10 mouse cellular contexts compared by ENCODE assay signal in genomic region chr9:72196626-72197330, GRCm38 (mm10).
DNase-seq lines count a peak whose midpoint lies in the region; ATAC-seq and TF ChIP-seq lines count a peak whose summit lies in the region.
"Had no signal": no experiment of that assay in that cellular context is flagged by ENCODE, and none has a peak within 500 bp of the region (broad histone marks: within the 10 kb centered on the region; RNA-seq: fewer than 3 reads in every experiment).

No protein-coding gene starts in this region.

- no peaks in the 10 kb centered on the region for H3K36me3 ChIP-seq in forebrain, postnatal 0 days (ENCODE audit: insufficient read depth)
- H3K36me3 ChIP-seq in forebrain, embryonic 15.5 days = no peaks in the 10 kb centered on the region
- no peaks in the 10 kb centered on the region for H3K36me3 ChIP-seq in midbrain, embryonic 15.5 days (replicated peaks)
- H3K36me3 ChIP-seq: lung, embryonic 15.5 days had no signal

- no peak overlapping the region; the same call in 1 of the 2 replicates for H3K27ac ChIP-seq in forebrain, postnatal 0 days (ENCODE audit: low read depth, low read length)
- H3K27ac ChIP-seq in forebrain, embryonic 15.5 days (replicated peaks) = no peak overlapping the region; the same call in 1 of the 2 replicates
- no peak overlapping the region for H3K27ac ChIP-seq in midbrain, embryonic 15.5 days
- H3K27ac ChIP-seq: lung, embryonic 15.5 days had no signal

- H3K27me3 ChIP-seq in forebrain, postnatal 0 days (ENCODE audit: insufficient read depth, low read length) = no peaks in the 10 kb centered on the region
- no peaks in the 10 kb centered on the region for H3K27me3 ChIP-seq in forebrain, embryonic 15.5 days
- H3K27me3 ChIP-seq in midbrain, embryonic 15.5 days (replicated peaks) = no peaks in the 10 kb centered on the region
- H3K27me3 ChIP-seq: lung, embryonic 15.5 days had no signal

- DNase-seq in forebrain, postnatal 0 days = peak; percentile 42
- DNase-seq in urinary bladder, postnatal 14 days (ENCODE audit: low spot score) = peak; percentile 23
- DNase-seq in urinary bladder, postnatal 4 days (ENCODE audit: low spot score in 2 of 2) = no peak
- peak; percentile 40 to 49 for DNase-seq in heart, postnatal 10 days
- DNase-seq in skeletal muscle tissue, adult 2 months (ENCODE audit: low read depth, low spot score) = peak; percentile 44
- DNase-seq in retina, postnatal 1 day = no peak
- DNase-seq: kidney, adult 11 months had no signal

- H3K4me1 ChIP-seq in forebrain, postnatal 0 days (ENCODE audit: insufficient read depth) = peaks cover 12% of the 10 kb centered on the region
- peaks cover 13% of the 10 kb centered on the region for H3K4me1 ChIP-seq in forebrain, embryonic 15.5 days
- no peaks in the 10 kb centered on the region for H3K4me1 ChIP-seq in midbrain, embryonic 15.5 days

- peak overlapping the region; percentile 19; the same call in 1 of the 2 replicates for H3K4me2 ChIP-seq in forebrain, postnatal 0 days (ENCODE audit: low read depth)
- no peak overlapping the region for H3K4me2 ChIP-seq in forebrain, embryonic 15.5 days (replicated peaks)
- no peak overlapping the region for H3K4me2 ChIP-seq in midbrain, embryonic 15.5 days
- H3K4me2 ChIP-seq: lung, embryonic 15.5 days had no signal

- ATAC-seq in forebrain, postnatal 0 days = peak; percentile 67
- no peak for ATAC-seq in forebrain, embryonic 15.5 days (replicated peaks)
- ATAC-seq in midbrain, embryonic 15.5 days (replicated peaks) = no peak

- 62% methylated on average over 10 of the region's 10 CpGs for WGBS in forebrain, postnatal 0 days
- WGBS in forebrain, embryonic 15.5 days = 63% methylated on average over 10 of the region's 10 CpGs
- 71% methylated on average over 10 of the region's 10 CpGs for WGBS in midbrain, embryonic 15.5 days

- H3K4me3 ChIP-seq in forebrain, postnatal 0 days (ENCODE audit: low read depth, low read length) = no peak overlapping the region
- no peak overlapping the region for H3K4me3 ChIP-seq in forebrain, embryonic 15.5 days
- no peak overlapping the region for H3K4me3 ChIP-seq in midbrain, embryonic 15.5 days
- H3K4me3 ChIP-seq: lung, embryonic 15.5 days had no signal

- intact Hi-C loops in heart, postnatal 10 days (cut with DNase I) = no loop called here

- no peak overlapping the region for H3K9ac ChIP-seq in forebrain, postnatal 0 days
- H3K9ac ChIP-seq in forebrain, embryonic 15.5 days (replicated peaks) = no peak overlapping the region
- no peak overlapping the region for H3K9ac ChIP-seq in midbrain, embryonic 15.5 days
- H3K9ac ChIP-seq: lung, embryonic 15.5 days had no signal

- no peaks in the 10 kb centered on the region for H3K9me3 ChIP-seq in forebrain, postnatal 0 days (ENCODE audit: low read length)
- no peaks in the 10 kb centered on the region for H3K9me3 ChIP-seq in forebrain, embryonic 15.5 days
- no peaks in the 10 kb centered on the region for H3K9me3 ChIP-seq in midbrain, embryonic 15.5 days
- H3K9me3 ChIP-seq: lung, embryonic 15.5 days had no signal

- TF ChIP-seq CTCF in forebrain, postnatal 0 days (IDR thresholded peaks at IDR 0.05; ENCODE audit: low read depth) = no peak

Comparison
In these comparisons a context has a peak if more than half of its experiments do, and no peak if none do; other contexts are left out.
1. DNase-seq: peak in forebrain, postnatal 0 days (single experiment), urinary bladder, postnatal 14 days (single experiment), heart, postnatal 10 days (2 of 2) and skeletal muscle tissue, adult 2 months (single experiment); none in urinary bladder, postnatal 4 days (0 of 2) and retina, postnatal 1 day (single experiment).